Mouse (Mus musculus) thymus, postnatal 4 days (tissue): ENCODE data around the gene Jmjd1c.

Source experiments
- DNase-seq: peaks from one replicate; pipeline ENCODE4 v3.0.0; 2021

Gene Jmjd1c

GRCm38 (mm10) chr10:67137437-67137836 is 41.5 kb downstream of the Jmjd1c start:
- DNase-seq, result no peak

GRCm38 (mm10) chr10:67143661-67144060 is 47.7 kb downstream of the Jmjd1c start:
- no peak for DNase-seq

GRCm38 (mm10) chr10:67144269-67144668 is 48.3 kb downstream of the Jmjd1c start:
- no peak for DNase-seq

- DNase-seq, result no peak
Observed at GRCm38 (mm10) chr10:67145623-67146022, 49.7 kb downstream of the Jmjd1c start.

- DNase-seq, result no peak
Observed at GRCm38 (mm10) chr10:67151766-67152165, 55.8 kb downstream of the Jmjd1c start.

GRCm38 (mm10) chr10:67154647-67155046 is 58.7 kb downstream of the Jmjd1c start:
- DNase-seq, result no peak

- DNase-seq, result no peak
Observed at GRCm38 (mm10) chr10:67174049-67174448, 78.1 kb downstream of the Jmjd1c start.

GRCm38 (mm10) chr10:67176031-67176430 is 80.1 kb downstream of the Jmjd1c start:
- no peak for DNase-seq

- DNase-seq, result no peak
Observed at GRCm38 (mm10) chr10:67176932-67177331, 81.0 kb downstream of the Jmjd1c start.

GRCm38 (mm10) chr10:67177410-67177809 is 81.5 kb downstream of the Jmjd1c start:
- DNase-seq, result no peak

- no peak for DNase-seq
Observed at GRCm38 (mm10) chr10:67180021-67180420, 84.1 kb downstream of the Jmjd1c start.

GRCm38 (mm10) chr10:67180799-67181198 is 84.9 kb downstream of the Jmjd1c start:
- DNase-seq, result no peak

- DNase-seq, result peak; percentile 45
Observed at GRCm38 (mm10) chr10:67182651-67183050, 86.7 kb downstream of the Jmjd1c start.

GRCm38 (mm10) chr10:67183086-67183485 is 87.2 kb downstream of the Jmjd1c start:
- no peak for DNase-seq

- DNase-seq, result no peak
Observed at GRCm38 (mm10) chr10:67184441-67185070, 88.6 kb downstream of the Jmjd1c start.

- DNase-seq, result peak; percentile 70
Observed at GRCm38 (mm10) chr10:67185491-67186081, 89.7 kb downstream of the Jmjd1c start.

- no peak for DNase-seq
Observed at GRCm38 (mm10) chr10:67186489-67186888, 90.6 kb downstream of the Jmjd1c start.

GRCm38 (mm10) chr10:67187001-67187453 is 91.1 kb downstream of the Jmjd1c start:
- peak; percentile 27 for DNase-seq

GRCm38 (mm10) chr10:67187952-67188351 is 92.0 kb downstream of the Jmjd1c start:
- no peak for DNase-seq

- DNase-seq, result peak; percentile 21
Observed at GRCm38 (mm10) chr10:67189057-67189456, 93.1 kb downstream of the Jmjd1c start.

- peak; percentile 50 for DNase-seq
Observed at GRCm38 (mm10) chr10:67190261-67190660, 94.3 kb downstream of the Jmjd1c start.

- DNase-seq, result peak; percentile 68
Observed at GRCm38 (mm10) chr10:67192366-67192765, 96.4 kb downstream of the Jmjd1c start.

- DNase-seq, result no peak
Observed at GRCm38 (mm10) chr10:67193003-67193652, 97.2 kb downstream of the Jmjd1c start.

GRCm38 (mm10) chr10:67194046-67194445 is 98.1 kb downstream of the Jmjd1c start:
- DNase-seq, result no peak
